Mouse (Mus musculus): ENCODE data around the gene Shisal1. TPM values are rescaled to one million over a fixed set of nuclear protein-coding genes. Genes with fewer than 3 reads are reported as not detected.

The Shisal1 gene
- not detected for total RNA-seq (2018; cell fraction: chromatin; rRNA removed)
- total RNA-seq (2018; cell fraction: cytosol; rRNA removed), result not detected
- total RNA-seq (2018; cell fraction: nucleus; rRNA removed), result not detected
- not detected in 3 replicates for polyA plus RNA-seq (2018)

DNA sequence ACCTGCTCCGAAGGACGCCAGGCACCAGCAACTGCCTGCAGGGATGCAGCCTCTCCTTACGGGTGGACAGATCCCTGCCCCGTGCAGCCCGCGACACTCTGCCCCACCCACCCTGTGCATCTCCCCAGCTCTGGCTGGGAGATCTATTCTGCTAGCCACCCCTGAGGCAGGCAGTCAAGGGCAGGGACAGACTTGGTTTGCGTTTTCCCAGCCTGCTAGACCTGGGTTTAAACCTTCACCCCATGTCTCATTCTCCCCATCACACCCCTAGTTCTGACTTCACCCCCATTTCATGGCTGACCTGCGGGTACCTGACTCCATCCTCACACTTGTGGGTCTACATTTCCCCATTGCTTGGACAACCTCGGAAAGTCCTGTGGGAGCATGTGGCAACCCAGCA, at the start of gene Shisal1:
Gene Shisal1, minus strand, starts transcription at position 101 of the 400 bp plus-strand sequence.
- Histone ChIP-seq H3K4me3 (ENCODE audit: inconsistent target) (no peak within 1 kb of the TSS), H3K79me2 (ENCODE audit: inconsistent target) (no peaks in the 10 kb centered on the region)
- 38% methylated on average over 8 of the region's 9 CpGs for WGBS (ENCODE audit: missing documents)

DNA sequence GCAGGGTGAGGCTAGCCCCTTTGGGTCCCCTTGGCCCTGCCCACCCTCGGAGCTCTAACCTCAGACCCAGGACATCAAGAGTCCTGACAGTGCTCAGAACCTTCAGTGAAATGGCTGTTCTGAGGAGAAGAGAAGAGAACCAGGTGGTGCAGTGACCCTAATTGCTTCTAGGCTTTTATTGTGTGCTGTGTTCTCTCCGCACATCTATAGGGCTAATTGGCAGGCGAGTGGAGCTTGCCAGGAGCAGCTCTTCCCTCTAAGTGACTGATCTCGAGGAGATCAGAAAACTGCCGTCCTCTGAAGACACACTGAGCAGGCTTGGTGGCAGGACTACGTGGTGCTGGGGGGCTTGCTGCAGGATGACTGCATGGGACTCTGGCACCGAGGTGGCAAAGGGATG, 43.6 kb upstream of the Shisal1 start:
- Histone ChIP-seq H3K27ac (no peak overlapping the region), H3K4me3 (ENCODE audit: inconsistent target) (no peak overlapping the region), H3K79me2 (ENCODE audit: inconsistent target) (no peaks in the 10 kb centered on the region), H3K36me3 (ENCODE audit: inconsistent target) (no peaks in the 10 kb centered on the region)
- WGBS (ENCODE audit: missing documents), result 80% methylated on average over 7 of the region's 7 CpGs

More for the DNA sequence above, at the start of gene Shisal1:
- no peak within 1 kb of the TSS for H3K27ac ChIP-seq
- H3K36me3 ChIP-seq (ENCODE audit: inconsistent target), result no peaks in the 10 kb centered on the region

DNA sequence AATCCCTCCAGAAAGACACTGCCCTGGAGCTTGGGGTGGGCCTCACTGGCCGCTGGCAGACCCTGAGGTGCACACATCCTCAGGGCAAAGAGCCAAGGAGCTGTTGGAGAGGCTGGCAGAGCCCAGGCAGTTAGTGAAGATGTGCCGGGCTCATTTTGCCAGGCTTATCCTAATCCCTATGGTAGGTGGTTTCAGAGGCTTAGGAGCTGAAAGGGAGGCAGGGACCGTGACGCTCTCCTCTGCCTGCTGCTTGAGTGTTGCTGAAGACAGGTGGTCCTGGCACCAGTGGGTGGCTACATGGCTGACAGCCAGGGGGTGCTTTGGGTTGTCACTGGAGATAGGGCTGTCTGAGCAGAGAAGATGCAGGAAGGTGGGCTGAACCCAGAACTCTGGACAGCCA, 37.4 kb upstream of the Shisal1 start:
- Histone ChIP-seq H3K4me3 (ENCODE audit: inconsistent target) (no peak overlapping the region), H3K79me2 (ENCODE audit: inconsistent target) (no peaks in the 10 kb centered on the region)
- 91% methylated on average over 4 of the region's 4 CpGs for WGBS (ENCODE audit: missing documents)

DNA sequence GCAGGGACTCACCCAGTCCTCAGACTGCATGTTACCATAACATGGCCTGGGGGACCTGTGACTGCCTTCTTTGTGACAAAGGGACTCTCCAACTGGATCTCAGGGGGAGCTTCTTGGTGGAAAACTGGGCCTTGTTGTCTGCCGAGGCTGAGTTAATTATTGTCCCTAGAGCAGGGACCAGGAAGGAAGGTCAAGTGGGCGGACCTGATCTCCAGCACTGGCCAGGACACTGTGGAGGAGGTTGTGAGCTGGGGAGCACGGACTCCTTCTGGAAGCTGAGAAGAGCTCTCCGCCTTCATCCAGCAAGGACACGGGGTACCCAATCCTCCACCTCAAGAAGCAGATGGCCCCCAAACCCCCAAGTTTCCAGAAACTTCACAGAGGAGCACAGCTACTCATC, 36.7 kb upstream of the Shisal1 start:
- Histone ChIP-seq H3K36me3 (ENCODE audit: inconsistent target) (no peaks in the 10 kb centered on the region), H3K79me2 (ENCODE audit: inconsistent target) (no peaks in the 10 kb centered on the region), H3K4me3 (ENCODE audit: inconsistent target) (no peak overlapping the region), H3K27ac (no peak overlapping the region)
- 83% methylated on average over 5 of the region's 5 CpGs for WGBS (ENCODE audit: missing documents)

More for the DNA sequence above, 37.4 kb upstream of the Shisal1 start:
- Histone ChIP-seq H3K36me3 (ENCODE audit: inconsistent target) (no peaks in the 10 kb centered on the region), H3K27ac (no peak overlapping the region)

GRCm38 (mm10) chr15:84481259-84481877, 34.5 kb upstream of the Shisal1 start:
- no peak overlapping the region for H3K27ac ChIP-seq
- no peaks in the 10 kb centered on the region for H3K36me3 ChIP-seq (ENCODE audit: inconsistent target)
- no peaks in the 10 kb centered on the region for H3K79me2 ChIP-seq (ENCODE audit: inconsistent target)
- no peak overlapping the region for H3K4me3 ChIP-seq (ENCODE audit: inconsistent target)
- WGBS (ENCODE audit: missing documents), result 74% methylated on average over 13 of the region's 13 CpGs

DNA sequence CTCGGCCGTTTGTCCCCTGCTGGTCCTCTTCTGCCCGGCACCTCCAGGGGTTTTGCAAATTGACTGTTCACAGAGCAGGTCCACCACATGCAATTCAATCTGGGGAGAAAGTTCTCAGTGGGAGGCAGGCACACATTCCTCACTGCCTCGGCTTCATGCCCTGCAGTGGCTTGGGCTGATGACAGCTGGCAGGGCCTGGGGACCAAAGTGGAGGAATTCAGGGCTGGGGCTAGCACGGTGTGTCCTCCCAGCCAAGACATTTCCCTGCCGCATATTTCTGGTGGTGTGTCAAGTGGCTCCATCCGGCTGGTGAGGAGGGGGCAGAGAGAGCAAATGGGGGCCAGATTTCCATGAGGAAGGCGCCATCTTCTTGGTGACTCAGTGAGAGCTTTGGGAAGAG, 22.5 kb upstream of the Shisal1 start:
- WGBS (ENCODE audit: missing documents), result 72% methylated on average over 8 of the region's 8 CpGs
- no peaks in the 10 kb centered on the region for H3K36me3 ChIP-seq (ENCODE audit: inconsistent target)
- H3K79me2 ChIP-seq (ENCODE audit: inconsistent target), result no peaks in the 10 kb centered on the region

GRCm38 (mm10) chr15:84467761-84468160, 20.9 kb upstream of the Shisal1 start:
- no peaks in the 10 kb centered on the region for H3K79me2 ChIP-seq (ENCODE audit: inconsistent target)
- 95% methylated on average over 5 of the region's 5 CpGs for WGBS (ENCODE audit: missing documents)
- no peak overlapping the region for H3K4me3 ChIP-seq (ENCODE audit: inconsistent target)
- no peak overlapping the region for H3K27ac ChIP-seq
- no peaks in the 10 kb centered on the region for H3K36me3 ChIP-seq (ENCODE audit: inconsistent target)

More for the DNA sequence above, 22.5 kb upstream of the Shisal1 start:
- no peak overlapping the region for H3K27ac ChIP-seq
- no peak overlapping the region for H3K4me3 ChIP-seq (ENCODE audit: inconsistent target)

- Histone ChIP-seq H3K36me3 (ENCODE audit: inconsistent target) (no peaks in the 10 kb centered on the region), H3K4me3 (ENCODE audit: inconsistent target) (no peak overlapping the region), H3K27ac (no peak overlapping the region), H3K79me2 (ENCODE audit: inconsistent target) (no peaks in the 10 kb centered on the region)
- WGBS (ENCODE audit: missing documents), result 29% methylated on average over 13 of the region's 13 CpGs
These were observed 19.8 kb upstream of the Shisal1 start for GRCm38 (mm10) chr15:84466458-84467267.

GRCm38 (mm10) chr15:84461429-84461828, 14.5 kb upstream of the Shisal1 start:
- H3K36me3 ChIP-seq (ENCODE audit: inconsistent target), result no peaks in the 10 kb centered on the region
- no peaks in the 10 kb centered on the region for H3K79me2 ChIP-seq (ENCODE audit: inconsistent target)
- no peak overlapping the region for H3K4me3 ChIP-seq (ENCODE audit: inconsistent target)
- 83% methylated on average over 2 of the region's 2 CpGs for WGBS (ENCODE audit: missing documents)
- H3K27ac ChIP-seq, result no peak overlapping the region

- WGBS (ENCODE audit: missing documents), result 81% methylated on average over 6 of the region's 6 CpGs
- H3K79me2 ChIP-seq (ENCODE audit: inconsistent target), result no peaks in the 10 kb centered on the region
- no peaks in the 10 kb centered on the region for H3K36me3 ChIP-seq (ENCODE audit: inconsistent target)
- no peak overlapping the region for H3K27ac ChIP-seq
- no peak overlapping the region for H3K4me3 ChIP-seq (ENCODE audit: inconsistent target)
These were observed 12.1 kb upstream of the Shisal1 start for GRCm38 (mm10) chr15:84458983-84459382.

DNA sequence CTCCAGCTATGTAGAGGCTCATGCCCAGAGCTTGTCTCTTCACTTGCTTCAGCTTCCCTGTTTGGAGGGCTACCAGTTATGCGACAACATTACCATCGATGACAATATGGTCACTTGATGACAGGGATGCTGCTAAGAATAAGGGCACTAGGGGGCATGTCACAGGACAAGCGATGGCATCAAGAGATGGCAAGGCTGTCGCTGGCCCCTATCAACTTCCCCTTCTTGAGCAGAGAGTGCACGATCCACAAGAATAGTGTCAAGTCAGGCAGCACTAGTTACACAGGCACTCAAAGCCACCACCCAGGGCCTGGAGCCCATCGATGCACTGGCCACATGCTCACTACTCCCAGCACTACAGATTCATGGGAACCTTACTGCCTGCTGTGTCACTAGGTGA, 8.4 kb upstream of the Shisal1 start:
- WGBS (ENCODE audit: missing documents), result 61% methylated on average over 6 of the region's 6 CpGs

DNA sequence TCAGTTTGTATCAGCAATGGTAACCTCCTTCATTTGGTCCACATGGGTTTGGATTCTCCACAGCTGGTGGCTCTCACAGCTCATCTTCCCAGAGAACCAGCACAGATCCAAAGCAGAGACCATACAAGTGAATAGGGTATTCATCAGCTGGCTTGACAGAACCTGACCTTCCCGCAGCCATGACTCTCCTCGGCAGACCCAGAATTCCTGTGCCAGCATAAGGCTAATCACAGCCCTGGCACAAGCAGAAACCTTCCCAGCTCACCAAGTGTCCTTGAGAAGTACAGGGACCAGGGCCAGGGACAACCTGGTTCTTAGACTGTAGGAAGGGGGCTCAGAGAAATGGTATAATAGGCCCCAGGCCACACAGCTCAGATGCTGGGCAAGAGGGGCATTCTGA, 6.2 kb upstream of the Shisal1 start:
- Histone ChIP-seq H3K4me3 (ENCODE audit: inconsistent target) (no peak overlapping the region), H3K36me3 (ENCODE audit: inconsistent target) (no peaks in the 10 kb centered on the region), H3K27ac (no peak overlapping the region), H3K79me2 (ENCODE audit: inconsistent target) (no peaks in the 10 kb centered on the region)
- WGBS (ENCODE audit: missing documents), result 91% methylated on average over 2 of the region's 2 CpGs

More for the DNA sequence above, 8.4 kb upstream of the Shisal1 start:
- Histone ChIP-seq H3K36me3 (ENCODE audit: inconsistent target) (no peaks in the 10 kb centered on the region), H3K79me2 (ENCODE audit: inconsistent target) (no peaks in the 10 kb centered on the region), H3K4me3 (ENCODE audit: inconsistent target) (no peak overlapping the region), H3K27ac (no peak overlapping the region)

DNA sequence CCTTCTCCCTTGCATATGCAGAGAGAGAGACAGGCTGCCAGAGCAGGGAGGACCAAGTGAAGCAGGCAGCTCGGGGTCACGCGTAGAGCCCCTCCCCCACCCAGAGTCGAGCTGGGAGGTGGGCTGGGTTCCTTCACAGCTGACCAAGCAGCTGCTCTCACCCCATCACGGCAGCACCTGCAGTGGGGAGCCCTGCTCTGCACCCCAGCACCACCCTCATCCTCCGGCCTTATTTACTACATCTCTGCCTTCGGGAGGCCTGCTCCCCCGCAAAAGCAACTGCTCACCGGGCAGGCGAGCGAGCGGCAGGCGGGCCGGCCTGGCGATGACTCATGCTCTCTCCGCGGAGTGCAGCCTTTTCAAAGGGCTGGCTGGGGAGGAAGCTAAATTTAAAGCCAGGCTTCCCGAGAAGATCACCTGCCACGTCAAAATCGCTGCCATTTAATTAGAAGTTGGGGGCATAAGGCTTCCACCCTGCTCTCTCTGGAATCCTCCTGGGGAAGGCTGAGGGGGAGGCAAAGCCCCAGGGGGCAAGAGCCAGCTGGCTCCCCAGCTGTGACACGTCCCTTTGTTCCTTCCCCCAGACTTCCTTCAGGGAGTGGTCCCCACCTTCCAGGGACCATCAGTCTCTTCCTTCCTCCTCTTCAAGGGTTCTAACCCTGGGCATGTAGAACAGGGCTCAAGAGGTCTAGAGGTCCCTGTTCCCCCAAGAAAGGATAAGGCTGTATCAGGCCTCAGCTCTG, 3.7 kb upstream of the Shisal1 start:
- no peak overlapping the region for H3K27ac ChIP-seq
- H3K36me3 ChIP-seq (ENCODE audit: inconsistent target), result no peaks in the 10 kb centered on the region
- H3K79me2 ChIP-seq (ENCODE audit: inconsistent target), result no peaks in the 10 kb centered on the region
- 5% methylated on average over 21 of the region's 21 CpGs for WGBS (ENCODE audit: missing documents)
- no peak overlapping the region for H3K4me3 ChIP-seq (ENCODE audit: inconsistent target)

DNA sequence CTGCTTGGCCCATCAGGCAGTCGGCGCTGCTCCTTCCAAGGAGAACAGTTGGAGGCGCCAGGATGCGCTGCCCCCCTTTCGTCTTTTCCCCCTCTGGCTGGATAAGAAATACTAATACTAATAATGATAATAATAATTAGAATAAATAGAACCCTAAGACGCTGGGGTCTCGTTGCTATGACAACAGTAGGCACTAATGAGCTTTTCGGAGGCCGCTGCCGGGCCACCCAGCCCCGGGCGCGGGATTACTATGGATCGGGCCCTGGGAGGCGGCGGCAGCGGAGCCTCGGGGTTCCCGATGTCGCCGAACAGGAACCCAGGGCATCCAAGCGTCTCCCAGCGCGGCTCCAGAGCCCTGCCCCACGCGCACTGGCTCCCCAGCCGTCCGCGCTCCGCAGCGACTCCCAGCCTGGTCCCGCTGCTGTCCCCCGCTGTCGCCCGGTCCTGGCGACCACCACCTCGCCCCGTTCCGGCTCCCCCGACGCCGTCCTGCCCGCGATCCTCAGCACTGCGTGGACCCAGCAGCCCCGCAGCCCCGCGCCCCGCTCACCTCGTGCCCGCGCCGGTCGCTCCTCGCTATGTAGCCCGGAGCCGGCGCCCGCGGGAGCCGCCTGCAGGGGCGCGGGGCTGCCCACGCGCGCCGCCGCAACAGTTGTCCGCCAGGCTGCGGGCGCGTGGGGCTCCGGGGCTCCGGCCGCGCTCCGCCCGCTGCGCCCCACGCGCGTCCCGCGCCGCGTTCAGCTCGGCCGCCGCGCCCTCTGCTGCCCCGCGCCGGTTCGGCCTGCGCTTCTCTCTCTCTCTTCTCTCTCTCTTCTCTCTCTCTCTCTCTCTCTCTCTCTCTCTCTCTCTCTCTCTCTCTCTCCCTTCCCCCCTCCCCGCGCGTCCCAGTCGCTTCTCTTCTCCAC, 833 bp downstream of the Shisal1 start:
- H3K4me3 ChIP-seq (ENCODE audit: inconsistent target), result no peak overlapping the region
- no peak overlapping the region for H3K27ac ChIP-seq
- no peaks in the 10 kb centered on the region for H3K79me2 ChIP-seq (ENCODE audit: inconsistent target)
- 7% methylated on average over 52 of the region's 99 CpGs for WGBS (ENCODE audit: missing documents)
- H3K36me3 ChIP-seq (ENCODE audit: inconsistent target), result no peaks in the 10 kb centered on the region

Measured in macrophage (primary cell).